Mouse (Mus musculus) CD4-positive naive resting alpha-beta T cell, adult 76 days (primary cell): ENCODE results near the gene Fdxacb1. TPM values are rescaled to one million over a fixed set of nuclear protein-coding genes. Genes with fewer than 3 reads are reported as not detected.

Experiments used
- total RNA-seq: library from RNA; stranded (reverse); gene quantifications from one replicate; pipeline ENCODE4 v1.2.4, GENCODE M21; 2023

Gene Fdxacb1
- 7.9 TPM for total RNA-seq

GRCm38 (mm10) chr9:50768107-50769002 is at the start of gene Fdxacb1:
Gene Fdxacb1 (plus strand): TSS chr9:50768236.

GRCm38 (mm10) chr9:50738914-50739870 is 28.8 kb upstream of the Fdxacb1 start, which contains the start of gene Dixdc1:
Gene Dixdc1 (minus strand): TSS chr9:50739517.

GRCm38 (mm10) chr9:50746214-50746677 is 21.8 kb upstream of the Fdxacb1 start, which contains the start of gene 2310030G06Rik:
Gene 2310030G06Rik (minus strand): TSS chr9:50746536.

DNA sequence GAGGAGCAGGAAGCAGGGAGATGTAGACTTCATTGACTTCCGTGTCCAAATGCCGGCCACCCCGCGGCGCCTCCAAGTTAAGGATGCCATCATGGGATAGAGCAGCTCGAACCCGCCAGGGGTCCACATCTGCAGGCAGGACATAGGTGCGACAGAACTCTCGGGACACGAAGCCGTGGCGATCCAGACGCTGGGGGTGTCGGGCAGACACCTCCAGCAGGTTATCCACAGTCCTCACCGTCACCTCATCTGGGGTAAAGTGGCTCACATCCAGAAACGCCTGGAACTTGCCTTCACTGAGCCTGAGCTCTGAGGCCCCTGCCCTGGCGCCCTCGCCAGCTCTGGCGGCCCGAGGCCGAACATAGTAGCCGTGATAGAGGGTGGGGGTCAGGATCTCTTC is 16.7 kb upstream of the Fdxacb1 start, which contains the start of gene Cryab:
Gene Cryab, plus strand, starts transcription at position 3 of the 400 bp plus-strand sequence.

GRCm38 (mm10) chr9:50752054-50752602 is 15.9 kb upstream of the Fdxacb1 start, which contains the start of gene Hspb2:
Gene Hspb2 (minus strand): TSS chr9:50752354.

DNA sequence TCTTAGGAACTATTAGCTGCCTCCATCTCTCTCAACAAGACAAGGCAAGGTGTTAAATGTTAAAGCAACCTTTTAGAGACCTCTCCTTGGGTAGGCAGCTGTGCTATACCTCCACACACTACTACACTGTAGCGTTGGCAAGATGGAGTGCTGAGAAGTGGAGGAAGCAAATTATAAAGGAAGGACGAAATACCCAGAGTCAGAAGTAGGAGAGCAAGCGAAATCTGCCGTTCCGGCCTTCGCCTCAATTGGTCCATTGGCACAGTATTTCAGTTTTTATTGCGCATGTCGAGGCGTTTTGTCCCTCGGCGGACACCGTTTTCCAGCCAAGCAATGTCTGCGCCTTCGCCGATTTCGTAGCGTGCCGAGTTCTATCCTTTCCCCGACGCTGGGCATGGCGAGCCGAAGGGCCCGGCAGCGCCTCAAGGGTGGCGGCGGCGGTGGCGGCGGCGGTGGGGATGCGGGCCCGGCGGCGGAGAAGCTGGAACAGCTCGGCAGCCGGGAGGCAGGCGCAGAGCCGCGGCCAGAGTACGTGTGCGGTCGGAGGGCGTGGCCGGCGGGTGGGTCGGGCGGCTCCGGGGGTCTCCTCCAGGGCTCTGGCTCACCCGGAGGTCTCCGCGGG is 7.1 kb downstream of the Fdxacb1 start, which contains the start of the genes Alg9 and 1110032A03Rik:
Gene Alg9, plus strand, starts transcription at position 29 of the 622 bp plus-strand sequence.
Gene 1110032A03Rik, minus strand, starts transcription at position 530 of the 622 bp plus-strand sequence.

Other genes starting within 250 kb of the Fdxacb1 start
- 40.5 TPM for gene Pts, start 239.5 kb upstream of the Fdxacb1 start, total RNA-seq
- 2.3 TPM for gene Il18, start 213.4 kb upstream of the Fdxacb1 start, total RNA-seq
- gene Bco2, start 213.1 kb upstream of the Fdxacb1 start, total RNA-seq: not detected
- not detected for gene Tex12, start 206.9 kb upstream of the Fdxacb1 start, total RNA-seq
- gene Sdhd, start 164.4 kb upstream of the Fdxacb1 start, total RNA-seq: 52.9 TPM
- 42.6 TPM for gene Timm8b, start 164.3 kb upstream of the Fdxacb1 start, total RNA-seq
- 1.7 TPM for gene Pih1d2, start 150.9 kb upstream of the Fdxacb1 start, total RNA-seq
- 32.5 TPM for gene Nkapd1, start 150.8 kb upstream of the Fdxacb1 start, total RNA-seq
- gene Dlat, start 108.5 kb upstream of the Fdxacb1 start, total RNA-seq: 27.2 TPM
- not detected for gene Dixdc1, start 28.7 kb upstream of the Fdxacb1 start, total RNA-seq
- gene 2310030G06Rik, start 21.7 kb upstream of the Fdxacb1 start, total RNA-seq: not detected
- gene Cryab, start 16.9 kb upstream of the Fdxacb1 start, total RNA-seq: not detected
- not detected for gene Hspb2, start 15.9 kb upstream of the Fdxacb1 start, total RNA-seq
- gene Alg9, start 6.8 kb downstream of the Fdxacb1 start, total RNA-seq: 20.2 TPM
- gene 1110032A03Rik, start 7.3 kb downstream of the Fdxacb1 start, total RNA-seq: 11.1 TPM
- gene Ppp2r1b, start 77.1 kb downstream of the Fdxacb1 start, total RNA-seq: 68.4 TPM
- 43.6 TPM for gene Sik2, start 240.8 kb downstream of the Fdxacb1 start, total RNA-seq